Mouse (Mus musculus): ENCODE measurements around the gene Slc5a10. TPM values are rescaled to one million over a fixed set of nuclear protein-coding genes. Genes with fewer than 3 reads are reported as not detected.

The Slc5a10 gene
- total RNA-seq, 2 experiments from 2014 or later, result not detected

- no peak for DNase-seq (ENCODE audit: low spot score in 2 of 2)
Measured at GRCm38 (mm10) chr11:61671781-61672383, 48.7 kb downstream of the Slc5a10 start.

- no peak for DNase-seq (ENCODE audit: low spot score in 2 of 2)
Measured at GRCm38 (mm10) chr11:61669492-61670490, 50.8 kb downstream of the Slc5a10 start.

- DNase-seq (ENCODE audit: low spot score in 2 of 2), result no peak
Measured at GRCm38 (mm10) chr11:61667782-61668181, 52.8 kb downstream of the Slc5a10 start.

- DNase-seq (ENCODE audit: low spot score in 2 of 2), result no peak
Measured at GRCm38 (mm10) chr11:61667248-61667647, 53.4 kb downstream of the Slc5a10 start.

- peak in 1 of 2 experiments; percentile 49 for DNase-seq (ENCODE audit: low spot score in 2 of 2)
Measured at GRCm38 (mm10) chr11:61665991-61666799, 54.4 kb downstream of the Slc5a10 start.

GRCm38 (mm10) chr11:61665401-61665800 lies 55.2 kb downstream of the Slc5a10 start:
- no peak for DNase-seq (ENCODE audit: low spot score in 2 of 2)

- no peak for DNase-seq (ENCODE audit: low spot score in 2 of 2)
Measured at GRCm38 (mm10) chr11:61662189-61662588, 58.4 kb downstream of the Slc5a10 start.

GRCm38 (mm10) chr11:61660806-61661392 lies 59.7 kb downstream of the Slc5a10 start:
- DNase-seq (ENCODE audit: low spot score in 2 of 2), result no peak

GRCm38 (mm10) chr11:61660001-61660400 lies 60.6 kb downstream of the Slc5a10 start:
- no peak for DNase-seq (ENCODE audit: low spot score in 2 of 2)

GRCm38 (mm10) chr11:61659011-61659858 lies 61.4 kb downstream of the Slc5a10 start:
- no peak for DNase-seq (ENCODE audit: low spot score in 2 of 2)

- no peak for DNase-seq (ENCODE audit: low spot score in 2 of 2)
Measured at GRCm38 (mm10) chr11:61658360-61658922, 62.2 kb downstream of the Slc5a10 start.

GRCm38 (mm10) chr11:61657432-61657831 lies 63.2 kb downstream of the Slc5a10 start:
- DNase-seq (ENCODE audit: low spot score in 2 of 2), result no peak

GRCm38 (mm10) chr11:61656148-61656850 lies 64.3 kb downstream of the Slc5a10 start:
- DNase-seq (ENCODE audit: low spot score in 2 of 2), result no peak

GRCm38 (mm10) chr11:61655649-61656048 lies 65.0 kb downstream of the Slc5a10 start:
- DNase-seq (ENCODE audit: low spot score in 2 of 2), result no peak

GRCm38 (mm10) chr11:61654786-61655311 lies 65.8 kb downstream of the Slc5a10 start:
- no peak for DNase-seq (ENCODE audit: low spot score in 2 of 2)

- no peak for DNase-seq (ENCODE audit: low spot score in 2 of 2)
Measured at GRCm38 (mm10) chr11:61653568-61653967, 67.1 kb downstream of the Slc5a10 start.

GRCm38 (mm10) chr11:61652686-61653447 lies 67.8 kb downstream of the Slc5a10 start, which contains the start of gene Grap:
Grap (plus strand) TSS chr11:61653265.
- DNase-seq (ENCODE audit: low spot score in 2 of 2), result no peak

GRCm38 (mm10) chr11:61652216-61652615 lies 68.4 kb downstream of the Slc5a10 start:
- DNase-seq (ENCODE audit: low spot score in 2 of 2), result no peak

All from gastrocnemius, postnatal 4 days (tissue).